Mouse (Mus musculus) heart, postnatal 0 days (tissue): ENCODE data around the gene Amhr2. TPM values are rescaled to one million over a fixed set of nuclear protein-coding genes. Genes with fewer than 3 reads are reported as not detected.
A peak's percentile ranks its signal among the peaks of the same experiment; 100 is the strongest.

Source experiments
- ATAC-seq: fragments of 200-750 bp; cut with Nextera tagmentation; 2 replicates; pipeline ENCODE4 v1.8.0; 2017; ENCODE audit warnings: low read depth, moderate number of reproducible peaks, moderate library complexity; ENCODE audit not compliant: insufficient read depth
- DNase-seq: peaks from one replicate; pipeline ENCODE4 v3.0.0-alpha.2; 2016; ENCODE audit warnings: low spot score
- H3K27ac ChIP-seq: fragments of 300-500 bp; sonication (generic); 2 replicates; pipeline ENCODE4 v1.5.1; 2014; ENCODE audit warnings: low read depth, mild to moderate bottlenecking
- H3K27me3 ChIP-seq: fragments of 300-500 bp; sonication (generic); 2 replicates; pipeline ENCODE4 v1.6.1; 2014; ENCODE audit warnings: low read length, mixed read lengths; ENCODE audit not compliant: control insufficient read depth, insufficient read depth
- H3K36me3 ChIP-seq: fragments of 300-500 bp; sonication (generic); replicated peaks from 2 replicates; pipeline ENCODE4 v1.6.1; 2014; ENCODE audit warnings: low read length, mixed read lengths; ENCODE audit not compliant: control insufficient read depth, insufficient read depth
- H3K4me1 ChIP-seq: fragments of 300-500 bp; sonication (generic); 2 replicates; pipeline ENCODE4 v1.6.1; 2014; ENCODE audit warnings: antibody characterized with exemption; ENCODE audit not compliant: control insufficient read depth, insufficient read depth
- H3K4me2 ChIP-seq: fragments of 300-500 bp; sonication (generic); 2 replicates; pipeline ENCODE4 v1.6.1; 2014; ENCODE audit warnings: low read depth, mild to moderate bottlenecking, low read length, moderate library complexity
- H3K4me3 ChIP-seq: fragments of 300-500 bp; sonication (generic); 2 replicates; pipeline ENCODE4 v1.5.1; 2014; ENCODE audit warnings: low read depth, low read length
- H3K9ac ChIP-seq: fragments of 300-500 bp; sonication (generic); replicated peaks from 2 replicates; pipeline ENCODE4 v1.6.1; 2014; ENCODE audit warnings: low read depth, low read length, mixed read lengths
- H3K9me3 ChIP-seq: fragments of 300-500 bp; sonication (generic); replicated peaks from 2 replicates; pipeline ENCODE4 v1.6.1; 2016; ENCODE audit warnings: low read length; ENCODE audit not compliant: control insufficient read depth
- CTCF ChIP-seq: IDR thresholded peaks from 2 replicates; pipeline ENCODE4 v1.5.1; 2016; ENCODE audit warnings: antibody characterized with exemption, control low read depth, low read depth
- EP300 ChIP-seq: IDR thresholded peaks from 2 replicates; pipeline ENCODE4 v1.6.1; 2016; ENCODE audit warnings: antibody characterized with exemption, low read depth
- WGBS: fragments of 180-500 bp; shearing (Covaris S2); extraction: QIAGEN DNeasy Blood & Tissue Kit; methylation state at CpG from one replicate; pipeline ENCODE4 v1.1.7; 2014; 5-methylcytosine and 5-hydroxymethylcytosine counted together
- polyA plus RNA-seq: library from polyadenylated mRNA; unstranded; fragments of >200 nt; fragmentation: Nextera tagmentation; extraction: Ambion mirVana; gene quantifications from 2 replicates; pipeline ENCODE4 v1.2.1, GENCODE M21; 2015
- total RNA-seq: library from RNA; depleted of rRNA; stranded (reverse); fragments of >200 nt; gene quantifications from 2 replicates; pipeline ENCODE4 v1.2.3, GENCODE M21; 2014; ENCODE audit warnings: low replicate concordance

The Amhr2 gene
- total and polyA plus RNA-seq, 2 experiments from 2014 or later: 0.19 to 1.9 TPM

GRCm38 (mm10) chr15:102459381-102459780 lies 14.2 kb downstream of the Amhr2 start:
- Histone ChIP-seq H3K36me3 (no peaks in the 10 kb centered on the region; the same call in 1 of the 2 replicates), H3K4me3 (peak overlapping the region; percentile 57), H3K27me3 (no peaks in the 10 kb centered on the region), H3K4me2 (peak overlapping the region; percentile 79), H3K9ac (peak overlapping the region; percentile 56; the same call in 1 of the 2 replicates), H3K9me3 (no peaks in the 10 kb centered on the region), H3K4me1 (peaks cover 16% of the 10 kb centered on the region; the same call in 1 of the 2 replicates), H3K27ac (peak overlapping the region; percentile 77)
- 35% methylated on average over 6 of the region's 6 CpGs for WGBS
- TF ChIP-seq EP300: no peak
- no peak for TF ChIP-seq CTCF
- no peak for ATAC-seq
- DNase-seq: no peak

- ATAC-seq: no peak
- H3K4me3 ChIP-seq: peak overlapping the region; percentile 57
- TF ChIP-seq EP300 (no peak), CTCF (no peak)
- H3K9ac ChIP-seq: peak overlapping the region; percentile 56; the same call in 1 of the 2 replicates
- H3K4me1 ChIP-seq: peaks cover 16% of the 10 kb centered on the region; the same call in 1 of the 2 replicates
- no peaks in the 10 kb centered on the region for H3K9me3 ChIP-seq
- no peak for DNase-seq
- no peaks in the 10 kb centered on the region for H3K27me3 ChIP-seq
- H3K4me2 ChIP-seq: peak overlapping the region; percentile 79
- WGBS: 47% methylated on average over 5 of the region's 5 CpGs
- peak overlapping the region; percentile 77 for H3K27ac ChIP-seq
- no peaks in the 10 kb centered on the region; the same call in 1 of the 2 replicates for H3K36me3 ChIP-seq
Measured at GRCm38 (mm10) chr15:102459847-102460246, 14.7 kb downstream of the Amhr2 start.

GRCm38 (mm10) chr15:102460409-102460808 lies 15.2 kb downstream of the Amhr2 start:
- Histone ChIP-seq H3K9ac (0 out of 2 replicates have a peak overlapping the region, but pooled peaks have one; percentile 11), H3K36me3 (no peaks in the 10 kb centered on the region; the same call in 1 of the 2 replicates), H3K4me1 (peaks cover 16% of the 10 kb centered on the region; the same call in 1 of the 2 replicates), H3K4me3 (peak overlapping the region; percentile 57; the same call in 1 of the 2 replicates), H3K27me3 (no peaks in the 10 kb centered on the region), H3K9me3 (no peaks in the 10 kb centered on the region), H3K4me2 (peak overlapping the region; percentile 79), H3K27ac (0 out of 2 replicates have a peak overlapping the region, but pooled peaks have one; percentile 22)
- DNase-seq (no peak), ATAC-seq (no peak)
- no peak for TF ChIP-seq EP300
- no peak for TF ChIP-seq CTCF
- 71% methylated on average over 12 of the region's 12 CpGs for whole genome bisulfite sequencing

- WGBS: 36% methylated on average over 4 of the region's 4 CpGs
- H3K4me3 ChIP-seq: no peak overlapping the region
- H3K27ac ChIP-seq: no peak overlapping the region
- peak overlapping the region; percentile 79; the same call in 1 of the 2 replicates for H3K4me2 ChIP-seq
- no peak for TF ChIP-seq EP300
- TF ChIP-seq CTCF: no peak
- 0 out of 2 replicates have a peak overlapping the region, but pooled peaks have one; percentile 11 for H3K9ac ChIP-seq
- no peaks in the 10 kb centered on the region; the same call in 1 of the 2 replicates for H3K36me3 ChIP-seq
- H3K9me3 ChIP-seq: no peaks in the 10 kb centered on the region
- peak; percentile 30 for DNase-seq
- ATAC-seq: no peak
- H3K27me3 ChIP-seq: no peaks in the 10 kb centered on the region
- H3K4me1 ChIP-seq: peaks cover 16% of the 10 kb centered on the region; the same call in 1 of the 2 replicates
Measured at GRCm38 (mm10) chr15:102460971-102461370, 15.8 kb downstream of the Amhr2 start.

- DNase-seq (no peak), ATAC-seq (no peak)
- no peak overlapping the region for H3K27ac ChIP-seq
- H3K4me1 ChIP-seq: peaks cover 16% of the 10 kb centered on the region; the same call in 1 of the 2 replicates
- no peaks in the 10 kb centered on the region for H3K9me3 ChIP-seq
- H3K4me2 ChIP-seq: no peak overlapping the region
- H3K9ac ChIP-seq: no peak overlapping the region
- H3K27me3 ChIP-seq: no peaks in the 10 kb centered on the region
- H3K36me3 ChIP-seq: no peaks in the 10 kb centered on the region; the same call in 1 of the 2 replicates
- WGBS: 78% methylated on average over 9 of the region's 9 CpGs
- H3K4me3 ChIP-seq: no peak overlapping the region
- TF ChIP-seq EP300 (no peak), CTCF (no peak)
Measured at GRCm38 (mm10) chr15:102461430-102462075, 16.4 kb downstream of the Amhr2 start.
